Mouse (Mus musculus): ENCODE data around the gene Lysmd1. TPM values are rescaled to one million over a fixed set of nuclear protein-coding genes. Genes with fewer than 3 reads are reported as not detected.

Gene Lysmd1
- polyA plus RNA-seq, 1 experiment from 2014 or later, result 46.0 TPM

GRCm38 (mm10) chr3:95140289-95140595, 6.4 kb downstream of the Lysmd1 start:
- H3K4me2 ChIP-seq, result no peak overlapping the region
- no peaks in the 10 kb centered on the region for H3K27me3 ChIP-seq (replicated peaks)
- no peak overlapping the region for H3K27ac ChIP-seq (replicated peaks)
- no peaks in the 10 kb centered on the region for H3K9me3 ChIP-seq (replicated peaks)
- ATAC-seq (ENCODE audit: low FRiP score), result no peak
- H3K4me3 ChIP-seq (replicated peaks), result no peak overlapping the region
- peaks cover 19% of the 10 kb centered on the region for H3K36me3 ChIP-seq
- peaks cover 17% of the 10 kb centered on the region for H3K4me1 ChIP-seq
- WGBS, result 68% methylated on average over 18 of the region's 18 CpGs
- no peak overlapping the region for H3K9ac ChIP-seq (replicated peaks)

GRCm38 (mm10) chr3:95140795-95141194, 6.9 kb downstream of the Lysmd1 start:
- H3K27me3 ChIP-seq (replicated peaks), result no peaks in the 10 kb centered on the region
- H3K27ac ChIP-seq (replicated peaks), result no peak overlapping the region
- H3K9me3 ChIP-seq (replicated peaks), result no peaks in the 10 kb centered on the region
- peaks cover 19% of the 10 kb centered on the region for H3K36me3 ChIP-seq
- H3K9ac ChIP-seq (replicated peaks), result no peak overlapping the region
- no peak overlapping the region for H3K4me2 ChIP-seq
- no peak overlapping the region for H3K4me3 ChIP-seq (replicated peaks)
- H3K4me1 ChIP-seq, result peaks cover 11% of the 10 kb centered on the region
- ATAC-seq (ENCODE audit: low FRiP score), result no peak
- 90% methylated on average over 6 of the region's 6 CpGs for WGBS

- no peak overlapping the region for H3K9ac ChIP-seq (replicated peaks)
- WGBS, result 93% methylated on average over 9 of the region's 9 CpGs
- H3K4me1 ChIP-seq, result peaks cover 4% of the 10 kb centered on the region; the same call in 1 of the 2 replicates
- H3K9me3 ChIP-seq (replicated peaks), result no peaks in the 10 kb centered on the region
- ATAC-seq (ENCODE audit: low FRiP score), result no peak
- no peak overlapping the region for H3K4me2 ChIP-seq
- no peak overlapping the region for H3K27ac ChIP-seq (replicated peaks)
- peaks cover 19% of the 10 kb centered on the region for H3K36me3 ChIP-seq
- no peaks in the 10 kb centered on the region for H3K27me3 ChIP-seq (replicated peaks)
- H3K4me3 ChIP-seq (replicated peaks), result no peak overlapping the region
These were observed 7.6 kb downstream of the Lysmd1 start for GRCm38 (mm10) chr3:95141474-95141873.

GRCm38 (mm10) chr3:95141952-95142616, 8.2 kb downstream of the Lysmd1 start, which contains the start of gene Tnfaip8l2:
TSS of gene Tnfaip8l2 (minus strand) at chr3:95142360.
- Histone ChIP-seq H3K27me3 (replicated peaks) (no peaks in the 10 kb centered on the region), H3K36me3 (peaks cover 19% of the 10 kb centered on the region), H3K9ac (replicated peaks) (no peak within 1 kb of the TSS), H3K27ac (replicated peaks) (no peak within 1 kb of the TSS), H3K9me3 (replicated peaks) (no peaks in the 10 kb centered on the region), H3K4me1 (no peaks in the 10 kb centered on the region), H3K4me2 (no peak within 1 kb of the TSS), H3K4me3 (replicated peaks) (no peak within 1 kb of the TSS)
- ATAC-seq (ENCODE audit: low FRiP score), result no peak
- 83% methylated on average over 10 of the region's 10 CpGs for WGBS

- Histone ChIP-seq H3K27ac (replicated peaks) (no peak overlapping the region), H3K4me1 (no peaks in the 10 kb centered on the region), H3K27me3 (replicated peaks) (no peaks in the 10 kb centered on the region), H3K4me3 (replicated peaks) (no peak overlapping the region), H3K9me3 (replicated peaks) (no peaks in the 10 kb centered on the region), H3K4me2 (no peak overlapping the region), H3K36me3 (peaks cover 19% of the 10 kb centered on the region), H3K9ac (replicated peaks) (no peak overlapping the region)
- ATAC-seq (ENCODE audit: low FRiP score), result peak; percentile 83
- WGBS, result 10% methylated on average over 5 of the region's 5 CpGs
These were observed 8.7 kb downstream of the Lysmd1 start for GRCm38 (mm10) chr3:95142617-95143011.

GRCm38 (mm10) chr3:95147924-95148323, 14.0 kb downstream of the Lysmd1 start:
- no peak for ATAC-seq (ENCODE audit: low FRiP score)
- Histone ChIP-seq H3K9me3 (replicated peaks) (no peaks in the 10 kb centered on the region), H3K9ac (replicated peaks) (no peak overlapping the region), H3K36me3 (no peaks in the 10 kb centered on the region), H3K27me3 (replicated peaks) (no peaks in the 10 kb centered on the region), H3K4me1 (no peaks in the 10 kb centered on the region), H3K27ac (replicated peaks) (no peak overlapping the region), H3K4me2 (no peak overlapping the region), H3K4me3 (replicated peaks) (no peak overlapping the region)
- 30% methylated on average over 3 of the region's 3 CpGs for WGBS

GRCm38 (mm10) chr3:95153874-95154273, 20.0 kb downstream of the Lysmd1 start:
- Histone ChIP-seq H3K9me3 (replicated peaks) (no peaks in the 10 kb centered on the region), H3K4me2 (no peak overlapping the region), H3K27me3 (replicated peaks) (no peaks in the 10 kb centered on the region), H3K27ac (replicated peaks) (no peak overlapping the region), H3K36me3 (no peaks in the 10 kb centered on the region), H3K4me1 (no peaks in the 10 kb centered on the region), H3K4me3 (replicated peaks) (no peak overlapping the region), H3K9ac (replicated peaks) (no peak overlapping the region)
- no peak for ATAC-seq (ENCODE audit: low FRiP score)
- WGBS, result 51% methylated on average over 4 of the region's 4 CpGs

- Histone ChIP-seq H3K36me3 (0 out of 2 replicates have a peak, but pooled peaks cover 3% of the 10 kb centered on the region), H3K27me3 (replicated peaks) (no peaks in the 10 kb centered on the region), H3K9me3 (replicated peaks) (no peaks in the 10 kb centered on the region), H3K4me3 (replicated peaks) (peak overlapping the region; percentile 69), H3K27ac (replicated peaks) (peak overlapping the region; percentile 70), H3K4me2 (peak overlapping the region; percentile 69), H3K9ac (replicated peaks) (peak overlapping the region; percentile 59), H3K4me1 (peaks cover 40% of the 10 kb centered on the region)
- no peak for ATAC-seq (ENCODE audit: low FRiP score)
- whole genome bisulfite sequencing, result 13% methylated on average over 8 of the region's 8 CpGs
These were observed 25.7 kb downstream of the Lysmd1 start for GRCm38 (mm10) chr3:95159511-95159986.

- Histone ChIP-seq H3K4me1 (peaks cover 42% of the 10 kb centered on the region), H3K9me3 (replicated peaks) (no peaks in the 10 kb centered on the region), H3K36me3 (peaks cover 8% of the 10 kb centered on the region), H3K9ac (replicated peaks) (peak within 1 kb of the TSS; percentile 59), H3K27me3 (replicated peaks) (no peaks in the 10 kb centered on the region), H3K27ac (replicated peaks) (peak within 1 kb of the TSS; percentile 84), H3K4me3 (replicated peaks) (peak within 1 kb of the TSS; percentile 69), H3K4me2 (peak within 1 kb of the TSS; percentile 69)
- WGBS, result under 1% methylated on average over 64 of the region's 66 CpGs
- ATAC-seq (ENCODE audit: low FRiP score), result peak; percentile 97
These were observed 26.4 kb downstream of the Lysmd1 start, which contains the start of gene Sema6c for GRCm38 (mm10) chr3:95159987-95160963. TSS of gene Sema6c (plus strand) at chr3:95160457.

GRCm38 (mm10) chr3:95161041-95161551, 27.2 kb downstream of the Lysmd1 start:
- Histone ChIP-seq H3K4me3 (replicated peaks) (peak overlapping the region; percentile 69), H3K36me3 (peaks cover 15% of the 10 kb centered on the region), H3K4me1 (peaks cover 42% of the 10 kb centered on the region), H3K9ac (replicated peaks) (peak overlapping the region; percentile 59), H3K4me2 (peak overlapping the region; percentile 69), H3K27ac (replicated peaks) (peak overlapping the region; percentile 74), H3K27me3 (replicated peaks) (no peaks in the 10 kb centered on the region), H3K9me3 (replicated peaks) (no peaks in the 10 kb centered on the region)
- ATAC-seq (ENCODE audit: low FRiP score), result peak; percentile 19
- under 1% methylated on average over 30 of the region's 30 CpGs for WGBS

- H3K4me3 ChIP-seq (replicated peaks), result peak overlapping the region; percentile 69
- no peaks in the 10 kb centered on the region for H3K27me3 ChIP-seq (replicated peaks)
- H3K4me2 ChIP-seq, result peak overlapping the region; percentile 69
- WGBS, result 3% methylated on average over 9 of the region's 9 CpGs
- peak overlapping the region; percentile 59 for H3K9ac ChIP-seq (replicated peaks)
- peaks cover 42% of the 10 kb centered on the region for H3K4me1 ChIP-seq
- no peaks in the 10 kb centered on the region for H3K9me3 ChIP-seq (replicated peaks)
- H3K36me3 ChIP-seq, result peaks cover 22% of the 10 kb centered on the region
- peak overlapping the region; percentile 74 for H3K27ac ChIP-seq (replicated peaks)
- ATAC-seq (ENCODE audit: low FRiP score), result 0 out of 2 replicates have a peak, but pooled peaks have one; percentile 1
These were observed 27.9 kb downstream of the Lysmd1 start for GRCm38 (mm10) chr3:95161618-95162344.
